Mouse (Mus musculus): Measurements from ENCODE around the gene Fkbp4. TPM values are rescaled to one million over a fixed set of nuclear protein-coding genes. Genes with fewer than 3 reads are reported as not detected.

Gene Fkbp4
- polyA plus RNA-seq, 1 experiment from 2014 or later: 156 TPM

- H3K9me3 ChIP-seq (ENCODE audit: low read length): no peaks in the 10 kb centered on the region
- ATAC-seq: no peak
- no peak overlapping the region for H3K4me3 ChIP-seq (ENCODE audit: low read depth, low read length)
- H3K9ac ChIP-seq (replicated peaks; ENCODE audit: low read depth): no peak overlapping the region
- no peak overlapping the region for H3K4me2 ChIP-seq (replicated peaks; ENCODE audit: low read depth, low read length)
- TF ChIP-seq CTCF (IDR thresholded peaks at IDR 0.05) (no peak), EP300 (IDR thresholded peaks at IDR 0.05) (no peak)
- DNase-seq (ENCODE audit: low spot score): no peak
- H3K27me3 ChIP-seq (replicated peaks; ENCODE audit: insufficient read depth, low read length): no peaks in the 10 kb centered on the region
- 28% methylated on average over 2 of the region's 2 CpGs for WGBS
- no peaks in the 10 kb centered on the region for H3K36me3 ChIP-seq (ENCODE audit: insufficient read depth, low read length)
- no peaks in the 10 kb centered on the region for H3K4me1 ChIP-seq (ENCODE audit: insufficient read depth, low read depth, low read length)
- no peak overlapping the region for H3K27ac ChIP-seq (ENCODE audit: low read length)
These were observed 21.8 kb upstream of the Fkbp4 start for GRCm38 (mm10) chr6:128460321-128460720.

- Histone ChIP-seq H3K4me3 (ENCODE audit: low read depth, low read length) (no peak overlapping the region), H3K36me3 (ENCODE audit: insufficient read depth, low read length) (no peaks in the 10 kb centered on the region), H3K4me1 (ENCODE audit: insufficient read depth, low read depth, low read length) (no peaks in the 10 kb centered on the region), H3K9me3 (ENCODE audit: low read length) (no peaks in the 10 kb centered on the region), H3K9ac (replicated peaks; ENCODE audit: low read depth) (no peak overlapping the region), H3K4me2 (replicated peaks; ENCODE audit: low read depth, low read length) (no peak overlapping the region), H3K27me3 (replicated peaks; ENCODE audit: insufficient read depth, low read length) (no peaks in the 10 kb centered on the region), H3K27ac (ENCODE audit: low read length) (no peak overlapping the region)
- WGBS: 77% methylated on average over 5 of the region's 5 CpGs
- ATAC-seq (no peak), DNase-seq (ENCODE audit: low spot score) (no peak)
- TF ChIP-seq EP300 (IDR thresholded peaks at IDR 0.05): no peak
- TF ChIP-seq CTCF (IDR thresholded peaks at IDR 0.05): no peak
These were observed 18.7 kb upstream of the Fkbp4 start for GRCm38 (mm10) chr6:128457186-128457585.

GRCm38 (mm10) chr6:128455835-128456605 lies 17.5 kb upstream of the Fkbp4 start:
- TF ChIP-seq CTCF (IDR thresholded peaks at IDR 0.05): no peak
- H3K27ac ChIP-seq (ENCODE audit: low read length): no peak overlapping the region
- H3K9ac ChIP-seq (replicated peaks; ENCODE audit: low read depth): no peak overlapping the region
- no peak for DNase-seq (ENCODE audit: low spot score)
- ATAC-seq: no peak
- no peaks in the 10 kb centered on the region for H3K9me3 ChIP-seq (ENCODE audit: low read length)
- H3K4me3 ChIP-seq (ENCODE audit: low read depth, low read length): no peak overlapping the region
- H3K4me1 ChIP-seq (ENCODE audit: insufficient read depth, low read depth, low read length): no peaks in the 10 kb centered on the region
- H3K27me3 ChIP-seq (replicated peaks; ENCODE audit: insufficient read depth, low read length): no peaks in the 10 kb centered on the region
- no peaks in the 10 kb centered on the region for H3K36me3 ChIP-seq (ENCODE audit: insufficient read depth, low read length)
- 51% methylated on average over 12 of the region's 12 CpGs for WGBS
- no peak overlapping the region for H3K4me2 ChIP-seq (replicated peaks; ENCODE audit: low read depth, low read length)

GRCm38 (mm10) chr6:128447063-128447462 lies 8.6 kb upstream of the Fkbp4 start:
- no peak overlapping the region for H3K4me2 ChIP-seq (replicated peaks; ENCODE audit: low read depth, low read length)
- TF ChIP-seq EP300 (IDR thresholded peaks at IDR 0.05) (no peak), CTCF (IDR thresholded peaks at IDR 0.05) (no peak)
- H3K4me1 ChIP-seq (ENCODE audit: insufficient read depth, low read depth, low read length): no peaks in the 10 kb centered on the region
- no peak overlapping the region for H3K4me3 ChIP-seq (ENCODE audit: low read depth, low read length)
- no peak for DNase-seq (ENCODE audit: low spot score)
- no peak overlapping the region for H3K27ac ChIP-seq (ENCODE audit: low read length)
- ATAC-seq: no peak
- H3K36me3 ChIP-seq (ENCODE audit: insufficient read depth, low read length): no peaks in the 10 kb centered on the region
- WGBS: 93% methylated on average over 5 of the region's 5 CpGs
- no peak overlapping the region for H3K9ac ChIP-seq (replicated peaks; ENCODE audit: low read depth)
- no peaks in the 10 kb centered on the region for H3K9me3 ChIP-seq (ENCODE audit: low read length)
- H3K27me3 ChIP-seq (replicated peaks; ENCODE audit: insufficient read depth, low read length): no peaks in the 10 kb centered on the region

- Histone ChIP-seq H3K9ac (replicated peaks; ENCODE audit: low read depth) (no peak overlapping the region), H3K9me3 (ENCODE audit: low read length) (no peaks in the 10 kb centered on the region), H3K4me2 (replicated peaks; ENCODE audit: low read depth, low read length) (peak overlapping the region; percentile 41), H3K36me3 (ENCODE audit: insufficient read depth, low read length) (no peaks in the 10 kb centered on the region), H3K4me3 (ENCODE audit: low read depth, low read length) (peak overlapping the region; percentile 8), H3K27ac (ENCODE audit: low read length) (no peak overlapping the region), H3K4me1 (ENCODE audit: insufficient read depth, low read depth, low read length) (no peaks in the 10 kb centered on the region), H3K27me3 (replicated peaks; ENCODE audit: insufficient read depth, low read length) (no peaks in the 10 kb centered on the region)
- TF ChIP-seq EP300 (IDR thresholded peaks at IDR 0.05) (no peak), CTCF (IDR thresholded peaks at IDR 0.05) (peak; percentile 84)
- peak; percentile 81 for ATAC-seq
- peak; percentile 87 for DNase-seq (ENCODE audit: low spot score)
- 19% methylated on average over 14 of the region's 14 CpGs for WGBS
These were observed 7.5 kb upstream of the Fkbp4 start for GRCm38 (mm10) chr6:128445761-128446535.

- no peak for DNase-seq (ENCODE audit: low spot score)
- Histone ChIP-seq H3K4me3 (ENCODE audit: low read depth, low read length) (no peak overlapping the region), H3K27ac (ENCODE audit: low read length) (no peak overlapping the region), H3K9ac (replicated peaks; ENCODE audit: low read depth) (no peak overlapping the region), H3K4me1 (ENCODE audit: insufficient read depth, low read depth, low read length) (peaks cover 9% of the 10 kb centered on the region; the same call in 1 of the 2 replicates), H3K27me3 (replicated peaks; ENCODE audit: insufficient read depth, low read length) (no peaks in the 10 kb centered on the region), H3K4me2 (replicated peaks; ENCODE audit: low read depth, low read length) (no peak overlapping the region), H3K9me3 (ENCODE audit: low read length) (no peaks in the 10 kb centered on the region), H3K36me3 (ENCODE audit: insufficient read depth, low read length) (0 out of 2 replicates have a peak, but pooled peaks cover under 1% of the 10 kb centered on the region)
- ATAC-seq: no peak
- 85% methylated on average over 2 of the region's 2 CpGs for WGBS
- TF ChIP-seq EP300 (IDR thresholded peaks at IDR 0.05) (no peak), CTCF (IDR thresholded peaks at IDR 0.05) (peak; percentile 24)
These were observed 1.8 kb upstream of the Fkbp4 start for GRCm38 (mm10) chr6:128440238-128440637.

Data from lung, postnatal 0 days (tissue).